Mouse (Mus musculus): ENCODE results near the gene Arhgef7.

The Arhgef7 gene

DNA sequence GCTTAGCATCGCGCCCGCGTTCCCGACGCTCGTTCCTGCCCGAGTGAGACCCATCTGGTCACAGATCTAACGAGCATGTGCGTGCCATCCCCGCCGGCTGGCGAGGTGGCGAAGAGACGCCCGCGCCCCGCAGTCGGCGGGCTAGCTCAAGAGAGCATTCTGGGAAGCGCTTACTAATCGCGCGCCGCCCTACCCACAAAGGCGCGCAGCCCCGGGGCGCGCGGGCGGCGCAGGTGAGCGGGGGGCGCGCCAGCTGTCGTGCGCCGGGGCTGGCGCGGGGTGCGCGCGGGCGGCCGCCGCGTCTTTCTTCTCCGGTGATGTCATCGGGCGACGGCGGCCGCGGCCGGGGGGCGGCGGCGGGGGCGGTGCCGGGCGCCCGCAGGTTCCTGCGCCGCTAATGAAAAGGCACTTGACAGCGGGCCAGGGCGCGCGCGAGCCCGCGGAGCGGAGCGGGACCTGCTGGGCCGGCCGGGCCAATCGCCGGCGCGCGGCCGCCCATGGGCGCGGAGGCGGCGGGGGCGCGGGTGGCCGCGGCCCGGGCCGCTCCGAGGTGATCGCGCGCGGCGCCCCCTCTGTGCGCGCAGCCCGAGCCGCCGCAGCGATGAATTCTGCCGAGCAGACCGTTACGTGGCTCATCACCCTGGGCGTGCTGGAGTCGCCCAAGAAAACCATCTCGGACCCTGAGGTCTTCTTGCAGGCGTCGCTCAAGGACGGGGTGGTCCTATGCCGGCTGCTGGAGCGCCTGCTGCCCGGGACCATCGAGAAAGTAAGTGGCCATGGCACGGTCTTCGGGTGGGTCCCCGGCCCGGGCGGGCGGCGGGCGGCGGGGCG is at the start of gene Arhgef7:
TSS of gene Arhgef7 (plus strand) at position 71 of the 831 bp plus-strand sequence.
- peak in 1 of 2 experiments; percentile 28 for DNase-seq

DNA sequence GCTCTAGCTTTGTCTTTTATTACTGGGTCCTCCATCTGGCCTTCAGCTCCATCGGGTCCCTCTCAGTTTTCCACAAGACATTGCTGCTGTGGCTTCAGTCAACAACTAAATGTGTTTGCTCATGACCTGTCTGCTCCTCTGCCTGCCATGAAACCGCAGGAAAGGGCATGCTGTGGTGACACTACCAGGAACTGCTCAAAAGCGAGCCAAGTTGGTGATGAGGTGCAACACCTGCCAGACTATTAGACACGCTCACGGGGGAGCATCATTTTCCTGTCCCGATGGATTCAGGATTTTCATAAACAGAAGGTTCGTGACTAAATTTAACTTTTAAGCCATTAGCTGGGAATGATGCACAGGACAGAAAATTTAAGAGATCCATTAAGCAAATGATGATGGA is 43.0 kb upstream of the Arhgef7 start:
- DNase-seq, result no peak

DNA sequence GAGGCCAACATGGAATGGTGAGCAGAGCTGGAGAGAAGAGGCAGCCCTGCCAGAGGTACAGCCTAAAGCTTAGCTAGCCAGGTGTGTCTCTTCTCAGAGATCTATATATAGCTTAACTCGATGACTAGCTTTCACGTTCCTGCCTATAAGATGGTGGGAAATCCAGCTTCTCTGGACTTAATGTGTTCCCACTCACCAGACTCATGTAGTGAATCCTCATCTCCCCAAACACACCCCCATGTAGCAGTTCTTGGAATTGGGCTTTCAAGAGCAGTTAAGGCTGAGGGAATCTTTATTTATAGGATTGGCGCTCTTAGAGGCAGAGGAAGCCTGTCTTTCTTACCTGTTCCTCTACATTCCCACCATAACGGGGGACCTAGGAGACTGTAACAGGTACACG is 40.3 kb upstream of the Arhgef7 start:
- DNase-seq, result no peak

GRCm38 (mm10) chr8:11689945-11690344 is 37.6 kb upstream of the Arhgef7 start:
- DNase-seq, result no peak

DNA sequence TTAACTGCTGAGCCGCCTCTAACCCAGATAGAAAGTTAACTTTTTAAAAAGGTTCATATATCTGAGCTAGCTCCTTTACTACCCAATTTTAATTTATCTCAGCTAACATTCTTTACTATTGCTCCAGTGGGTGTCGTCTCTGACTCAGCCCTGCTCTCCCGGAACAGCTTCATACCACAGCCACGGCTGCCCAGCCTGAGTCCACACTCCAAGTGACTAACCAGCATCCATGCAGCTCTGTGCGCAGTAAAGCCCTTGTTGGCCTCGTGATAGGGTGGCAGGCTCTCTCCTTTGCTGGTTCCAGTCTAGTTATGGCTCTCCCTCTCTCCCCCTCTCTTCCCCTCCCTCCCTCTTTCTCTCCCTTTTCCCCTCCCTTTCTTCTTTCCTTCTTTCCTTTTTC is 36.2 kb upstream of the Arhgef7 start:
- DNase-seq, result no peak

- DNase-seq, result no peak
Measured at GRCm38 (mm10) chr8:11691761-11692160, 35.8 kb upstream of the Arhgef7 start.

GRCm38 (mm10) chr8:11692455-11692854 is 35.1 kb upstream of the Arhgef7 start:
- peak in 1 of 2 experiments; percentile 5 for DNase-seq

GRCm38 (mm10) chr8:11693972-11694371 is 33.5 kb upstream of the Arhgef7 start:
- no peak for DNase-seq

DNA sequence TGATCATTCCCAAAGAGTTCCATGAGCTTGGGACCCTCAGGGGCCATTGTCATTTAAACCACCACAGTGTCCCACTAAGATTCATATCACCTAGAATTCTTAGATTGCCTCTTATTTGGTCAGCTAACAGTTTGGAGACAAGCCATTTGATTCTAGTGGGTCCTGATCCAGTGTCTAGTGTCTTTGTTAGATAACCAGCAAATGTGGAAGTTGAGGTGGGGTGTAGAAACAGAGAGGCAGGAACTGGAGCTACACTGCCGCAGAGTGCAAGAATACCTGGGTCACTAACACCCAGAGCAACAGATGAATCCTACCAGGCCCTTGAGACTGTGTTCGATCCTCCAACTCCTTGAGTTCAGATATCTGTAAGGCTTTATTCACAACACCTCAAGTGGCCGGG is 31.3 kb upstream of the Arhgef7 start:
- no peak for DNase-seq

- DNase-seq, result no peak
Measured at GRCm38 (mm10) chr8:11697467-11697866, 30.1 kb upstream of the Arhgef7 start.

GRCm38 (mm10) chr8:11699442-11700001 is 28.0 kb upstream of the Arhgef7 start:
- no peak for DNase-seq

- DNase-seq, result peak; percentile 56 to 69
Measured at GRCm38 (mm10) chr8:11700060-11701032, 27.2 kb upstream of the Arhgef7 start.

- no peak for DNase-seq
Measured at GRCm38 (mm10) chr8:11701033-11701362, 26.5 kb upstream of the Arhgef7 start, which contains the start of gene 1700016D06Rik. TSS of gene 1700016D06Rik (minus strand) at chr8:11701063.

DNA sequence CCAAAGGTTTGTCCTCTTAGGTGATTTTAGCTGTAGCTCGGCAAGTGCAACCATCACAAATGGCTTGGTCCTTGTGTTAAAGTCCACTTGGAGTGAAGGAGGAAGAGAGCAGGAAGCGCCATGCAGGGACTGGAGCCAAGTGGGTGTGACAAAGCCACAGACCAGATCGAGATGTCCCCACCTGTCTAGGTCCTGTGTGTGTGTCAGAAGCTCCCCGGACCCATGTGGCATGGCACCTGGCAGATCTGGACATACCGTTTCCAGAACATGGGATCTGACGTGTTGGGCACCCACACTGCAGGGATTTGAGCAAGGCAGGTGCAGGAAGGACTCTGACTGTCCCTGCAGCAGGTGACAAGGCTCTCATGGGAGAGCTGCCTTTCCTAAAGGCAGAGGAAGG is 26.1 kb upstream of the Arhgef7 start:
- DNase-seq, result no peak

DNA sequence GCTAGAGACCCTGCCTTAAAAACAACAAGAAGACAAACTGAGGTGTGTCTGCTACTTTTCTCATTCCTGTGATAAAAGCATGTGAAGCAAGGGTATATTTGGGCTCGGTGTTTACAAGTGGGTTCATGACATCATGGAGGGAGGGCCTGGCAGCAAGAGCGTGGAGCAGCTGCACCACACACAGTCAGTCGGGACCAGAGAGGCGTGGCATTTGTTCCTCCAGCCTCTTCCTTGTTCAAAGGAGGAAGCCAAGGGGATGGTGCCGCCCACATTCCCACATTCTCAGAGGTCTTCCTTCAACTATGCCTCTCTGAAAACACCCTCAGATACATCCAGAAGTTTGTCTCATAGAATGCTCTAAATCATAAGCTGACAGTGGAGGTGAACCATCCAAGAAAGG is 23.7 kb upstream of the Arhgef7 start:
- no peak for DNase-seq

GRCm38 (mm10) chr8:11704716-11705420 is 22.7 kb upstream of the Arhgef7 start:
- no peak for DNase-seq

- DNase-seq, result peak; percentile 15 to 24
Measured at GRCm38 (mm10) chr8:11705818-11706217, 21.7 kb upstream of the Arhgef7 start.

DNA sequence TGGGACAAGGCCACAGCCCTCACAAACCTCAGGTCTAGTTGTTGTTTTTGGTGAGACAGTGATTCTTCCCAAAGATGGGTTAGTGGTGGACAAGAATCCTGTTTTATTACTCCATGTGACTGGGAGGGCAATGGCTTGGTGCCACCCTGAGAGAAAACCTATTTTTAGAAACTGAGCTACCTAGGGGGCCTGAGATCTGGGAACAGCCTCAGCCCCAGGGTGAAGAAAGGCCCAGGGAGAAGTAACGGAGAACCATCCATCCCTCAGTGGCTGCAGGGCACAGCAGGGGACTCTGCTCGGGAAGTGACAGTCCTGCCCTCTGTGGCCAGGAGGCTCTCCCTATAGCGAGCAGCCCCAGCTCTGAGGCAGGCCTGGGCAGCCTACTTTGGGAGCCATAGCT is 19.8 kb upstream of the Arhgef7 start:
- DNase-seq, result no peak

GRCm38 (mm10) chr8:11708815-11709214 is 18.7 kb upstream of the Arhgef7 start:
- DNase-seq, result no peak

- DNase-seq, result no peak
Measured at GRCm38 (mm10) chr8:11709542-11709941, 18.0 kb upstream of the Arhgef7 start.

DNA sequence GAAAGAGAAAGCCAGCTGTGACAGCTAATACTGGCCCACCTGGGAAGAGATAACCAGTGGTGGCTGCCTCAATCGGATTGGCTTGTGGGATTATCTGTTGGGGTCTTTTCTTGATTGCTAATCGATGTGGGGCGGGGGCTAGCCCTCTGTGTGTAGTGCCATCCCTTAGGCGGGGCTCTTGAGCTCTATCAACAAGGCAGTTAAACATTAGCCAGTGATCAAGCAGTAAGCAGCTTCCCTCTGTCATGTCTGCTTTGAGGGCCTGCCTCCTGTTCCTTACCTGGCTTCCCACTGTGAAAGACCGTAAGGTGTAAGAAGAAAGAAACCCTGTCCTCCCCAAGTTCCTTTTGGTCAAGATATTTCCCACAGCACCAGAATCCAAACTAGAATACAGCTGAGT is 17.1 kb upstream of the Arhgef7 start:
- DNase-seq, result no peak

DNA sequence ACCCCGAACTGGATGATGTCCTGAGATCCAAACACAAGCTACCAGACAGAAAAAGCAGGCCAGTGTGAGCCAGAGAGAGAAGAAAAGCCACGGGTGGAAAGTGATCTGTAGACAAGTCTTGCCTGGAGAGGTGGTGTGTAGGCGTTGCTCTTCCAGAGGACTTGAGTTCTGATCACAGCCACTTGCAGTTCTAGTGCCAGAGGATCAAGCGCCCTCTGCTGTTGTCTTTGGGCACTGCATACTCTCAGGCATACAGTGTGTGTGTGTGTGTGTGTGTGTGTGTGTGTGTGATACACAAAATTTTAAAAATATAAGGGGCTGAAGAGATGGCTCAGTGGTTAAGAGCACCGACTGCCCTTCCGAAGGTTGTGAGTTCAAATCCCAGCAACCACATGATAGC is 15.3 kb upstream of the Arhgef7 start:
- no peak for DNase-seq

- no peak for DNase-seq
Measured at GRCm38 (mm10) chr8:11717194-11717593, 10.3 kb upstream of the Arhgef7 start.
